Mouse (Mus musculus) kidney, postnatal 36 days (tissue): ENCODE measurements around the gene Spsb2.
A peak's percentile ranks its signal among the peaks of the same experiment; 100 is the strongest.
"Not testable (repeated sequence)": the region's sequence is repeated elsewhere in the genome, so short reads cannot be mapped to it uniquely, and the experiment has no call there.

Experiments used
- DNase-seq, 2 experiments: peaks; one replicate each; pipeline ENCODE4 v3.0.0; 2021 to 2022; ENCODE audit warnings: mixed read lengths in 2 of 2

Gene Spsb2

GRCm38 (mm10) chr6:124817971-124818370 lies 9.5 kb downstream of the Spsb2 start:
- DNase-seq, result no peak

GRCm38 (mm10) chr6:124820891-124821290 lies 12.4 kb downstream of the Spsb2 start:
- DNase-seq, result no peak

GRCm38 (mm10) chr6:124822049-124822448 lies 13.6 kb downstream of the Spsb2 start:
- DNase-seq, result no peak

GRCm38 (mm10) chr6:124828101-124828592 lies 19.7 kb downstream of the Spsb2 start:
- DNase-seq, result peak; percentile 58

- DNase-seq, result peak; percentile 98 to 100
Observed at GRCm38 (mm10) chr6:124828868-124829798, 20.7 kb downstream of the Spsb2 start, which contains the start of the genes Usp5 and Cdca3. Gene Usp5, minus strand, starts transcription at chr6:124829484. Gene Cdca3, plus strand, starts transcription at chr6:124829547.

GRCm38 (mm10) chr6:124829799-124830700 lies 21.6 kb downstream of the Spsb2 start:
- peak; percentile 94 to 98 for DNase-seq

GRCm38 (mm10) chr6:124831199-124831598 lies 22.7 kb downstream of the Spsb2 start:
- not testable (repeated sequence) for DNase-seq

- no peak for DNase-seq
Observed at GRCm38 (mm10) chr6:124831649-124832048, 23.2 kb downstream of the Spsb2 start.

- DNase-seq, result no peak
Observed at GRCm38 (mm10) chr6:124834512-124835081, 26.1 kb downstream of the Spsb2 start.

- DNase-seq, result no peak
Observed at GRCm38 (mm10) chr6:124835531-124835930, 27.1 kb downstream of the Spsb2 start.

GRCm38 (mm10) chr6:124836411-124836810 lies 27.9 kb downstream of the Spsb2 start:
- no peak for DNase-seq

GRCm38 (mm10) chr6:124839805-124840204 lies 31.3 kb downstream of the Spsb2 start:
- no peak for DNase-seq

GRCm38 (mm10) chr6:124840241-124841167 lies 32.0 kb downstream of the Spsb2 start, which contains the start of gene Gnb3:
Gene Gnb3, minus strand, starts transcription at chr6:124840275.
- DNase-seq, result no peak

GRCm38 (mm10) chr6:124847305-124847704 lies 38.8 kb downstream of the Spsb2 start:
- DNase-seq, result peak; percentile 89 to 94

- DNase-seq, result no peak
Observed at GRCm38 (mm10) chr6:124850535-124850934, 42.1 kb downstream of the Spsb2 start.

- no peak for DNase-seq
Observed at GRCm38 (mm10) chr6:124854647-124855046, 46.2 kb downstream of the Spsb2 start.

GRCm38 (mm10) chr6:124856321-124856720 lies 47.9 kb downstream of the Spsb2 start:
- DNase-seq, result no peak

- peak; percentile 79 to 86 for DNase-seq
Observed at GRCm38 (mm10) chr6:124856916-124857839, 48.7 kb downstream of the Spsb2 start, which contains the start of gene P3h3. Gene P3h3, minus strand, starts transcription at chr6:124857752.

- no peak for DNase-seq
Observed at GRCm38 (mm10) chr6:124857840-124858530, 49.5 kb downstream of the Spsb2 start.
